Mouse (Mus musculus): ENCODE measurements around the gene 5430419D17Rik. TPM values are rescaled to one million over a fixed set of nuclear protein-coding genes. Genes with fewer than 3 reads are reported as not detected.

Gene 5430419D17Rik
- polyA plus RNA-seq, 1 experiment from 2014 or later = not detected

GRCm38 (mm10) chr7:131265851-131266250, 91.6 kb downstream of the 5430419D17Rik start:
- Histone ChIP-seq H3K27me3 (replicated peaks; ENCODE audit: control insufficient read depth, insufficient read depth, low read length) (no peaks in the 10 kb centered on the region), H3K9me3 (ENCODE audit: control insufficient read depth, low read length) (no peaks in the 10 kb centered on the region), H3K36me3 (ENCODE audit: control insufficient read depth, insufficient read depth, low read length) (no peaks in the 10 kb centered on the region), H3K4me3 (ENCODE audit: low read length) (no peak overlapping the region), H3K27ac (ENCODE audit: low read length) (no peak overlapping the region), H3K4me1 (ENCODE audit: control insufficient read depth, insufficient read depth, low read length) (no peaks in the 10 kb centered on the region), H3K9ac (ENCODE audit: low read depth, low read length) (no peak overlapping the region), H3K4me2 (ENCODE audit: low read depth, low read length) (no peak overlapping the region)
- 75% methylated on average over 4 of the region's 4 CpGs for WGBS
- ATAC-seq = no peak

GRCm38 (mm10) chr7:131297151-131297550, 122.9 kb downstream of the 5430419D17Rik start:
- no peak overlapping the region for H3K4me3 ChIP-seq (ENCODE audit: low read length)
- H3K36me3 ChIP-seq (ENCODE audit: control insufficient read depth, insufficient read depth, low read length) = no peaks in the 10 kb centered on the region
- H3K9me3 ChIP-seq (ENCODE audit: control insufficient read depth, low read length) = no peaks in the 10 kb centered on the region
- no peak overlapping the region for H3K27ac ChIP-seq (ENCODE audit: low read length)
- H3K4me2 ChIP-seq (ENCODE audit: low read depth, low read length) = no peak overlapping the region
- H3K9ac ChIP-seq (ENCODE audit: low read depth, low read length) = no peak overlapping the region
- H3K27me3 ChIP-seq (replicated peaks; ENCODE audit: control insufficient read depth, insufficient read depth, low read length) = no peaks in the 10 kb centered on the region
- 58% methylated on average over 8 of the region's 8 CpGs for WGBS
- no peaks in the 10 kb centered on the region for H3K4me1 ChIP-seq (ENCODE audit: control insufficient read depth, insufficient read depth, low read length)
- ATAC-seq = no peak

DNA sequence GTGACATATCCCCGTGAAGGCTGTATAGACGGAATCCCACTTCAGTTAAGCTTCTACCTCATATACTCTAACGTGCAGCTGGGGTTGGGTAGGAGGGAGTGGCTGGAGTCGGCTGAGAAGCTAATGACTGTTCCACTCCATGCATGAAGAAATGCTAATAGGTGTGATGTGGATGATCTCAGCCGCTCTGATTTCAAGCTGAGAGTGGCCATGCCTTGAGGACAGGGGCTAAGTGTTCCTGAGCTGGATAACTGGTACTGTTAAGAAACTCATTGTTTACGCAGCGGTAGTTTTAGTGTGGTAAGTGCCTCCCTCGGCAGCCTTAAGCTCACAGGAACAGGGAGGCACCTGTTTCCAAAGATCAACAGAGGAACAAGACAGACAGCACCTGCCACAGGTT, 129.1 kb downstream of the 5430419D17Rik start:
- Histone ChIP-seq H3K27ac (ENCODE audit: low read length) (no peak overlapping the region), H3K9ac (ENCODE audit: low read depth, low read length) (no peak overlapping the region), H3K4me2 (ENCODE audit: low read depth, low read length) (no peak overlapping the region), H3K36me3 (ENCODE audit: control insufficient read depth, insufficient read depth, low read length) (no peaks in the 10 kb centered on the region), H3K9me3 (ENCODE audit: control insufficient read depth, low read length) (no peaks in the 10 kb centered on the region), H3K27me3 (replicated peaks; ENCODE audit: control insufficient read depth, insufficient read depth, low read length) (no peaks in the 10 kb centered on the region), H3K4me3 (ENCODE audit: low read length) (no peak overlapping the region), H3K4me1 (ENCODE audit: control insufficient read depth, insufficient read depth, low read length) (no peaks in the 10 kb centered on the region)
- whole genome bisulfite sequencing = 53% methylated on average over 8 of the region's 8 CpGs
- ATAC-seq = no peak

- Histone ChIP-seq H3K9ac (ENCODE audit: low read depth, low read length) (no peak overlapping the region), H3K27me3 (replicated peaks; ENCODE audit: control insufficient read depth, insufficient read depth, low read length) (no peaks in the 10 kb centered on the region), H3K4me3 (ENCODE audit: low read length) (no peak overlapping the region), H3K4me2 (ENCODE audit: low read depth, low read length) (no peak overlapping the region), H3K36me3 (ENCODE audit: control insufficient read depth, insufficient read depth, low read length) (no peaks in the 10 kb centered on the region), H3K9me3 (ENCODE audit: control insufficient read depth, low read length) (no peaks in the 10 kb centered on the region), H3K27ac (ENCODE audit: low read length) (no peak overlapping the region), H3K4me1 (ENCODE audit: control insufficient read depth, insufficient read depth, low read length) (no peaks in the 10 kb centered on the region)
- no peak for ATAC-seq
- 78% methylated on average over 5 of the region's 5 CpGs for WGBS
Measured at GRCm38 (mm10) chr7:131306733-131307132, 132.5 kb downstream of the 5430419D17Rik start.

DNA sequence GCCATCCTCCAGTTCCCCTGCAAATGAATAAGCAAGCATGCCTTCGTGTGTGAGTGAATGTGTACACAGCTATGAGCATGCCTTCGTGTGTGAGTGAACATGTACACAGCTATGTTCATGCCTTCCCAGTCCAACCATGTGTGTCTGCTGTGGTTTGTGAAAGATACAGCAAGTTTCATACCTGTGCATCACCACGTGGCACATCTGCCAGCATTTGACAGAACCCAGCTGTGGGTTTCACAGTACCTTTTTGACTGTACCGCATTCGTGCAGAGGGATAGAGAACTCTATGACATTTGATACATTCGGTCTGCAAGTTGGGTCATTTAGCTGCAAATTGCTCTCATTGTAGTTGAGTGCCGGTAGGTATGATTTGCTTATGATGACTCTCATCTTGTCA, 140.3 kb downstream of the 5430419D17Rik start:
- Histone ChIP-seq H3K9me3 (ENCODE audit: control insufficient read depth, low read length) (no peaks in the 10 kb centered on the region), H3K27me3 (replicated peaks; ENCODE audit: control insufficient read depth, insufficient read depth, low read length) (no peaks in the 10 kb centered on the region), H3K4me1 (ENCODE audit: control insufficient read depth, insufficient read depth, low read length) (no peaks in the 10 kb centered on the region), H3K36me3 (ENCODE audit: control insufficient read depth, insufficient read depth, low read length) (no peaks in the 10 kb centered on the region), H3K4me3 (ENCODE audit: low read length) (no peak overlapping the region), H3K27ac (ENCODE audit: low read length) (no peak overlapping the region), H3K9ac (ENCODE audit: low read depth, low read length) (no peak overlapping the region), H3K4me2 (ENCODE audit: low read depth, low read length) (no peak overlapping the region)
- no peak for ATAC-seq
- WGBS = 80% methylated on average over 7 of the region's 7 CpGs

GRCm38 (mm10) chr7:131317587-131317986, 143.4 kb downstream of the 5430419D17Rik start:
- ATAC-seq = no peak
- Histone ChIP-seq H3K4me3 (ENCODE audit: low read length) (no peak overlapping the region), H3K9me3 (ENCODE audit: control insufficient read depth, low read length) (no peaks in the 10 kb centered on the region), H3K4me1 (ENCODE audit: control insufficient read depth, insufficient read depth, low read length) (no peaks in the 10 kb centered on the region), H3K36me3 (ENCODE audit: control insufficient read depth, insufficient read depth, low read length) (no peaks in the 10 kb centered on the region), H3K27ac (ENCODE audit: low read length) (no peak overlapping the region), H3K4me2 (ENCODE audit: low read depth, low read length) (no peak overlapping the region), H3K27me3 (replicated peaks; ENCODE audit: control insufficient read depth, insufficient read depth, low read length) (no peaks in the 10 kb centered on the region), H3K9ac (ENCODE audit: low read depth, low read length) (no peak overlapping the region)
- WGBS = 63% methylated on average over 12 of the region's 12 CpGs

- no peak for ATAC-seq
- Histone ChIP-seq H3K9ac (ENCODE audit: low read depth, low read length) (no peak overlapping the region), H3K36me3 (ENCODE audit: control insufficient read depth, insufficient read depth, low read length) (no peaks in the 10 kb centered on the region), H3K4me1 (ENCODE audit: control insufficient read depth, insufficient read depth, low read length) (no peaks in the 10 kb centered on the region), H3K9me3 (ENCODE audit: control insufficient read depth, low read length) (no peaks in the 10 kb centered on the region), H3K4me2 (ENCODE audit: low read depth, low read length) (no peak overlapping the region), H3K4me3 (ENCODE audit: low read length) (no peak overlapping the region), H3K27me3 (replicated peaks; ENCODE audit: control insufficient read depth, insufficient read depth, low read length) (no peaks in the 10 kb centered on the region), H3K27ac (ENCODE audit: low read length) (no peak overlapping the region)
- 81% methylated on average over 5 of the region's 7 CpGs for WGBS
Measured at GRCm38 (mm10) chr7:131318340-131318739, 144.1 kb downstream of the 5430419D17Rik start.

DNA sequence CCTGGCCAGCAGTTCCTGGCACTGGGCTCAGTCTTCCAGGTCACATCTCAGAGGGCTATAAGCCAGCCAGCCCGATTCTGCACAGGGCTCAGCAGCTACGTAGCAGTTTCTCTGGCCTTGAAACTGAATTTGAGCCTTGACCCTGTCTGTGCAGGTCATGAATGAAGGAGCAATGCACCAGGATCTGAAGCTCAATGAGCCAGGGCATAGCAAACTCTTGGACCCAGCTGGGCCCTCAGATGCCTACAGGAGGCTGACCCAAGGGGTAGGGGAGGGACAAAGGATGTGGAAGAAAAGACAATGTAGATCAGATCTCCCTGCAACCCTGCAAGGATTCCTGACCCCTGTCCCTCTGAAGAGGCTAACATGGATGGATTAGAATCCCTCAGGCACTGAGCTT, 148.0 kb downstream of the 5430419D17Rik start, which contains the start of gene Cuzd1:
Cuzd1 (minus strand) TSS at position 101 of the 400 bp plus-strand sequence.
- Histone ChIP-seq H3K4me3 (ENCODE audit: low read length) (no peak within 1 kb of the TSS), H3K4me1 (ENCODE audit: control insufficient read depth, insufficient read depth, low read length) (no peaks in the 10 kb centered on the region), H3K27me3 (replicated peaks; ENCODE audit: control insufficient read depth, insufficient read depth, low read length) (no peaks in the 10 kb centered on the region), H3K4me2 (ENCODE audit: low read depth, low read length) (no peak within 1 kb of the TSS), H3K27ac (ENCODE audit: low read length) (no peak within 1 kb of the TSS), H3K9ac (ENCODE audit: low read depth, low read length) (no peak within 1 kb of the TSS), H3K36me3 (ENCODE audit: control insufficient read depth, insufficient read depth, low read length) (no peaks in the 10 kb centered on the region), H3K9me3 (ENCODE audit: control insufficient read depth, low read length) (no peaks in the 10 kb centered on the region)
- 77% methylated on average over 2 of the region's 2 CpGs for WGBS
- no peak for ATAC-seq

DNA sequence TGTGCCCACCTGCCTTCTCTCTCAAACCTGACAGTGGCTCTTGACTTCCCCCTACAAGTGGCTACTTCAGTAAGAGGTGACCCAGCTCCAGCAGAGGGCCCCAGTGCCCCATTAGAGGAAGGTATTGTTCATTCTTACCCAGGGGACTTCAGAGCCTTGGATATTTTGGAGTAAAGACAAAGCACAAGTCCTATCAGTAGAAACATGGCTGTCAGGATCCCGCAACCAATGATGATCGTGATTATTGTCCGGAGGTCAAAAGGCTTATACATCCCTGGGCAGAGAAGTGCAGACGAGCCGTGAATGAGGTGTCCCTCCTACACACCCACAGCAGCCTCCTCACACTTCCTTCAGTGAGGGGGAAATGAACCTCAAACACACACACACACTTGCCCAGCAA, 152.9 kb downstream of the 5430419D17Rik start:
- H3K9ac ChIP-seq (ENCODE audit: low read depth, low read length) = no peak overlapping the region
- H3K4me3 ChIP-seq (ENCODE audit: low read length) = no peak overlapping the region
- H3K9me3 ChIP-seq (ENCODE audit: control insufficient read depth, low read length) = no peaks in the 10 kb centered on the region
- no peak for ATAC-seq
- H3K27me3 ChIP-seq (replicated peaks; ENCODE audit: control insufficient read depth, insufficient read depth, low read length) = no peaks in the 10 kb centered on the region
- no peaks in the 10 kb centered on the region for H3K36me3 ChIP-seq (ENCODE audit: control insufficient read depth, insufficient read depth, low read length)
- no peak overlapping the region for H3K27ac ChIP-seq (ENCODE audit: low read length)
- H3K4me1 ChIP-seq (ENCODE audit: control insufficient read depth, insufficient read depth, low read length) = no peaks in the 10 kb centered on the region
- H3K4me2 ChIP-seq (ENCODE audit: low read depth, low read length) = no peak overlapping the region
- 87% methylated on average over 5 of the region's 5 CpGs for WGBS

DNA sequence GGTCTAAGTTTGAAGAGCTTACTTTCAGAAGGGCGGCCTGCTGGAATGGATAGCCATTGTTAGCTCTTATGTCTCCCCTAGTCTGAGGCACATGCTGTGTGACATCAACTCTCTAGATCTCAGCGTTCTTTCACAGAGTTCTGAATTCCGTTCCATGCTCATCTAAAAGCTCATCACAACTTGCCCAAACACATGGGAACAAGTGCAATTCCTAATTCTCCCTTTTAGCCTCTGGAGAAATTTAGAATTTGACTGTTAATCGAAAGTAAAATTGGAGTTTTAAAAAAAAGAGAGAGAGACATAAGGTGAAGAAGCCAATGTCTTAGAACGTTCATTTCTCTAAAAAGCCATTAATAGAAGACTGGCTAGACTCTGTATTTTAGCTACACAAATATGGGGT, 155.2 kb downstream of the 5430419D17Rik start, which contains the start of gene Fam24b:
Fam24b (minus strand) TSS at position 101 of the 400 bp plus-strand sequence.
- H3K27me3 ChIP-seq (replicated peaks; ENCODE audit: control insufficient read depth, insufficient read depth, low read length) = no peaks in the 10 kb centered on the region
- no peak within 1 kb of the TSS for H3K4me3 ChIP-seq (ENCODE audit: low read length)
- no peak within 1 kb of the TSS for H3K9ac ChIP-seq (ENCODE audit: low read depth, low read length)
- H3K4me1 ChIP-seq (ENCODE audit: control insufficient read depth, insufficient read depth, low read length) = no peaks in the 10 kb centered on the region
- H3K4me2 ChIP-seq (ENCODE audit: low read depth, low read length) = no peak within 1 kb of the TSS
- no peak within 1 kb of the TSS for H3K27ac ChIP-seq (ENCODE audit: low read length)
- H3K9me3 ChIP-seq (ENCODE audit: control insufficient read depth, low read length) = no peaks in the 10 kb centered on the region
- no peaks in the 10 kb centered on the region for H3K36me3 ChIP-seq (ENCODE audit: control insufficient read depth, insufficient read depth, low read length)
- ATAC-seq = no peak
- 90% methylated on average over 5 of the region's 5 CpGs for WGBS
